Mouse (Mus musculus) megakaryocyte, embryonic 14.5 days (primary cell): ENCODE results near the gene Ly6g6e. TPM values are rescaled to one million over a fixed set of nuclear protein-coding genes. Genes with fewer than 3 reads are reported as not detected.

Source experiments
- H3K27me3 ChIP-seq: replicated peaks from 2 replicates; pipeline ENCODE3; 2012; ENCODE audit warnings: inconsistent platforms
- H3K36me3 ChIP-seq: replicated peaks from 2 replicates; pipeline ENCODE3; 2012; ENCODE audit warnings: low read length, inconsistent platforms, mixed read lengths
- H3K4me1 ChIP-seq: 2 replicates; pipeline ENCODE4 v1.6.1; 2012; ENCODE audit warnings: inconsistent platforms
- H3K4me3 ChIP-seq: replicated peaks from 2 replicates; pipeline ENCODE3; 2012; ENCODE audit warnings: moderate library complexity, mild to moderate bottlenecking, inconsistent platforms
- H3K9me3 ChIP-seq: 2 replicates; pipeline ENCODE4 v1.6.1; 2012; ENCODE audit warnings: inconsistent platforms
- FLI1 ChIP-seq: IDR thresholded peaks from 2 replicates; pipeline ENCODE4 v1.6.1; 2012; ENCODE audit warnings: low read length, inconsistent platforms, mixed read lengths
- GATA1 ChIP-seq: IDR thresholded peaks from 3 replicates; pipeline ENCODE4 v1.6.1; 2012; ENCODE audit warnings: mixed read lengths, low read length, inconsistent platforms, borderline replicate concordance
- polyA plus RNA-seq: library from polyadenylated mRNA; stranded (reverse); fragments of >175 nt; gene quantifications from 2 replicates; pipeline ENCODE4 v1.2.3, GENCODE M21; 2012; ENCODE audit warnings: low replicate concordance; ENCODE audit not compliant: insufficient read depth

The Ly6g6e gene
- polyA plus RNA-seq, 1 experiment, result not detected

- Histone ChIP-seq H3K4me1 (peaks cover 78% of the 10 kb centered on the region), H3K27me3 (no peaks in the 10 kb centered on the region), H3K9me3 (no peaks in the 10 kb centered on the region), H3K4me3 (no peak overlapping the region), H3K36me3 (peaks cover 41% of the 10 kb centered on the region)
- TF ChIP-seq FLI1 (no peak), GATA1 (no peak)
Observed at GRCm38 (mm10) chr17:35088151-35088550, 11.4 kb downstream of the Ly6g6e start.

GRCm38 (mm10) chr17:35088825-35089644, 12.3 kb downstream of the Ly6g6e start, which contains the start of gene Abhd16a:
Gene Abhd16a, plus strand, starts transcription at chr17:35089263.
- TF ChIP-seq GATA1 (no peak), FLI1 (no peak)
- Histone ChIP-seq H3K4me3 (peak within 1 kb of the TSS; percentile 96), H3K4me1 (peaks cover 69% of the 10 kb centered on the region), H3K36me3 (peaks cover 41% of the 10 kb centered on the region), H3K27me3 (no peaks in the 10 kb centered on the region), H3K9me3 (no peaks in the 10 kb centered on the region)

- no peak for TF ChIP-seq FLI1
- TF ChIP-seq GATA1, result no peak
- H3K4me3 ChIP-seq, result peak overlapping the region; percentile 96
- H3K27me3 ChIP-seq, result no peaks in the 10 kb centered on the region
- peaks cover 50% of the 10 kb centered on the region for H3K36me3 ChIP-seq
- H3K9me3 ChIP-seq, result no peaks in the 10 kb centered on the region
- H3K4me1 ChIP-seq, result peaks cover 64% of the 10 kb centered on the region
Observed at GRCm38 (mm10) chr17:35090166-35090932, 13.6 kb downstream of the Ly6g6e start.

GRCm38 (mm10) chr17:35092403-35093198, 15.9 kb downstream of the Ly6g6e start:
- TF ChIP-seq GATA1 (no peak), FLI1 (no peak)
- Histone ChIP-seq H3K27me3 (no peaks in the 10 kb centered on the region), H3K4me3 (no peak overlapping the region), H3K9me3 (no peaks in the 10 kb centered on the region), H3K4me1 (peaks cover 58% of the 10 kb centered on the region), H3K36me3 (peaks cover 73% of the 10 kb centered on the region)

GRCm38 (mm10) chr17:35094475-35095365, 18.0 kb downstream of the Ly6g6e start:
- Histone ChIP-seq H3K27me3 (no peaks in the 10 kb centered on the region), H3K9me3 (no peaks in the 10 kb centered on the region), H3K36me3 (peaks cover 94% of the 10 kb centered on the region), H3K4me1 (peaks cover 63% of the 10 kb centered on the region), H3K4me3 (peak overlapping the region; percentile 12)
- TF ChIP-seq FLI1 (no peak), GATA1 (no peak)

GRCm38 (mm10) chr17:35096597-35096996, 19.9 kb downstream of the Ly6g6e start:
- H3K27me3 ChIP-seq, result no peaks in the 10 kb centered on the region
- H3K9me3 ChIP-seq, result no peaks in the 10 kb centered on the region
- peaks cover 64% of the 10 kb centered on the region for H3K4me1 ChIP-seq
- peaks cover 98% of the 10 kb centered on the region for H3K36me3 ChIP-seq
- TF ChIP-seq FLI1, result no peak
- TF ChIP-seq GATA1, result no peak
- no peak overlapping the region for H3K4me3 ChIP-seq

GRCm38 (mm10) chr17:35097164-35097655, 20.5 kb downstream of the Ly6g6e start:
- no peak for TF ChIP-seq FLI1
- TF ChIP-seq GATA1, result no peak
- Histone ChIP-seq H3K36me3 (peaks cover 99% of the 10 kb centered on the region), H3K4me1 (peaks cover 65% of the 10 kb centered on the region), H3K9me3 (no peaks in the 10 kb centered on the region), H3K27me3 (no peaks in the 10 kb centered on the region), H3K4me3 (no peak overlapping the region)

GRCm38 (mm10) chr17:35100196-35100765, 23.6 kb downstream of the Ly6g6e start:
- TF ChIP-seq FLI1 (no peak), GATA1 (no peak)
- Histone ChIP-seq H3K9me3 (no peaks in the 10 kb centered on the region), H3K36me3 (peaks cover 98% of the 10 kb centered on the region), H3K27me3 (no peaks in the 10 kb centered on the region), H3K4me1 (peaks cover 79% of the 10 kb centered on the region), H3K4me3 (no peak overlapping the region)
